Mouse (Mus musculus) thymus, postnatal 4 days (tissue): ENCODE measurements at regions not wholly inside any gene's neighbourhood (a gene's known extent, or its start where the extent isn't known, plus 50 kb on each side); places are given as distances from the start of the nearest gene placed in this dataset.
"Not testable (repeated sequence)": the region's sequence is repeated elsewhere in the genome, so short reads cannot be mapped to it uniquely, and the experiment has no call there.

Source experiments
- DNase-seq: peaks from one replicate; pipeline ENCODE4 v3.0.0; 2021

DNA sequence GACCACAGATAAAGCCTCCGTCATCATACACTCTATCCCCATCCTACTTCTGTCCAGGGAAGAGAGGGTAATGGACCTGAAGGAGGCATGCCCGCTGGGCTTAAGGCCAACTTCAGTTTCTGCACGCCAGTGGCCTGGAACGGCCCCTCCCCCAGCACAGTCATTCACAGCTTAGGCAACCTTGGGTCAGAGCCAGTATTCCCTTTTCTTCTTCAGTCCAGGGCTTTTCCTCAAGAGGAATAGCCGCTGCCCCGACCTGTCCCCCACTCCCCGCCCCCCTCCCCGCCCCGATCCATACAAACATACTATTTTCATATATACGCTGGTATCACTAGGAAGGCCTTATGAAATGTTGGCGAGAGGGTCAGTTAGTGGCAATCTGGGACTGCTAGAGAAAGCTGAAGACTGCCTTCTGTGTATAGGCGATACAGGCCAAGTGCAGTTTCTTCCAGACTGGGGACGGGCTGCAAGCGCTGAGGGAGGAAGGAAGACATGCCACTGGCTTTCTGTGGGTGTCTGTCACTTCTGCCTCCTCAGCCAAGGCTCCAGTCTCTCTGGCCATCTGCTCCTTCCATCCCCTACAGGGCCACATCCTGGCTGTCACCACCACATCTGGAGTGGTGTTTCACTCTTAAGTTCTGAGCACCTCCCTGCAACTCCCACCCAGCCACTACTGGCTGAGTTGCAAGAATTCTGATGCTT is 113.5 kb upstream of the Lemd2 start:
- no peak for DNase-seq

DNA sequence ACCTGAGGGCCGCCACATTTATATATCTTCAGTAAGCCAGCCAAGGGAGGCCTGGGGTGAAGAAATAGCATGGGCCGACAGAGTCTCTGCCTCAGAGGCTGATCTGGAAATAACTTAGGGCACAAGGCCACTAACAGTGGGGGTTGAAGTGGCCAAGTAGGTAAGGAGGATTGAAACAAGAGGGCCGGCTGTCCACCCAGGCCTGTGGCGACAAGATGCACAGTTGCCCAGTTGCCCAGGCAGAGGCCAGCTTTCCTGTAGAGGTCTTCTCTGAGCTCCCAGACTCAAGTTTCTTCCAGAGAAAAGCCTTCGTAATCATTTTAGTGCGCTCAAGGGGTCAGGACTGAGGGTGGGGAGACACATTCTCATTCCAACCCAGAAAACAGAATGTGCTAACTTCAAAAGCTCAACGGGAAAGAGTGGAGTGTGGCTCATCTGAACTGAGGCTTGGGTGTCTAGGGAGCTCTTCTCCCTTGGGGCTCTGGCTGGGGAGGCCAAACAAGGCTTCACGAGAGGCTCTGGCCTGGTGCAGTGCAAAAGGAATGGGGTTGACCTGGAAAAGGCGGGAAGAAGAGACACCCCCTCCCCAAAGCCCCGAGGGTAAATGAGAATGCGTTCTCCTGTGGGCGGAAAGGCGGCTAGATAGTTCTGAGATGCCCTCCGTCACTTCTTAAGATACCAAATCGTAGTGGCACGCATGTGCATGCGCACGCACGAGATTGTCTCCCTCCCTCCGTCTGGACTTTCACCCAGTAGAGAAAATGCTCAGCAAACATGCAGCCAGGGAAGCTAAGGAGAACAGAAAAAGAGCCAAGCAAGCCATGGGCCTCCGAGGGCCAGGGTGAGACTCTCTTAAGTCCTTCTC is 112.7 kb upstream of the Lemd2 start:
- no peak for DNase-seq

DNA sequence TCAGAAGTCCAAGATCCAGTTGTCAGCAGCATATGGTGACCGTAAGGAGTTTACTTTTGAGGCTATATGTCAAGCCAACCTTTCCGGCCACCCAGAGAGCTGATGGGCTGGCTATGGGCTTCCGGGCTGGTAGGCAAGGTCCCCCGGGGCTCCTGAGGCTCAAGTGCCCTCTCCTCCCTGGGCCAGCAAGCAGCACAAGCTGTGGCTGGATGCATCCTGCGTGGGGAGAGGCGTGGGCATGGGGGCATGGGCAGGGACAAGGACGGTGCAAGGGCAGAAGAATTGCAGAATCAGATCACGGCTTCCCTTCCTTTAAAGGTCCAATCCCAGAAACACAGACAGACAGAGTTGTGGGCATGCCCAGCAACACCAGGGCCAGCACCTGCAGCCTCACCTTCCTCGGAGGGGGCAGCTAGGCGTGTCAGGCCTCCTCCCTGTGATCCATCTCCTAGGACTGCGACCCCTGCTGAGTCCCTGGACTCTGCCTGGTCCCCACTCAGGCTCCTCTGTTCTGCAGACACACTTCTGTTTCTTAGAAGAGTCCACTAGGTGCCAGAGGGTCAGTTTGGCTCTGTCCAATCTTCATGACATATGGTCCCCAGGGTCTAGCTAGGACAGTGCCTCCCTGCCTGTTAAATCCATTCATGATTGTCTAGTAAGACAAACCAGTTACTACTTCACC is 111.8 kb upstream of the Lemd2 start:
- no peak for DNase-seq

DNA sequence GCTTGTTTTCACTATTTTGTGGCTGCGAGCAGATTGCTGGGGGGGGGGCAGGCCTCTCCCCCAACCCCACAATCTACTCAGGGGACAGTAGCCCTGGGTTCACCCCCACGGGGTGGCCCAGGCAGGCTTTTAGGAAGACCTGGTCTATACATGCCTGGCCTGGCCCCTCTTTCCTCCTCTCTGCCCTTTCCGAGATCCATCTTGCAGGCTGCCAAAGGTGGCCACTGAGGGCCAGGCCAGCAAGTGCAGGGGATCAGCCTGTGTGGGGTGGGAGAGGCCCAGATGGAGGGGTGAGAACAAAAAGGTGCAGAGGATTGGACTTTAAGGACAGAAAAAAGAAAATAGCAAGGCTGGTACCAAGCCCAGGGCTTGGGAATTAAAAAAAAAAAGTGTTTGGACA is 111.2 kb upstream of the Lemd2 start:
- no peak for DNase-seq

DNA sequence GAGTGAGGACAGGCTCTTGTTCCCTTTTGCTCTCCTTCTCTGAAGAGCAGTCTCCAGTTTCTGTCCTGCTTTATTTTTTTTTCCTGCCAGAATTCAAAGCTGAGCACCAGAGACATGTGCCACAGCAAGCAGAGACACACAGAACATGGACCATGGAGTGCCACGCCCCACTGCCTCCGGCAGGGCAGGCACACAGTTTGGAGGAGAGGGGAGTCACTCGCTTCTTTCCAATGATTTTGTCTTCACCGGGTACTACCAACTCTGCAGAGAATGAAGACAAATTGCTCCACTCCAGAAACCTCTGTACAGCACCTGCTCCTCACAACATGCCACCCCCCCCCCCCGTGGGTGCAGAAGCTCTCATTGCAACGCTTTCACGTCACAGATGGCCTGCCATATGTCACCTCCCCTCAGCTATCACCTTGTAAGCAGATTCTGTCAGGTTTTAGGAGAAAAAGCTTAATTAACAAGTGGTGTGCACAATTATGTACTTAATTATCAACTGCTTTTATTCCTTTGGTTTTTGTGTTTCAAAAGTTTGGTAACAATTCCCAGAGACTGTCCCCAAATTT is 110.6 kb upstream of the Lemd2 start:
- DNase-seq, result no peak

DNA sequence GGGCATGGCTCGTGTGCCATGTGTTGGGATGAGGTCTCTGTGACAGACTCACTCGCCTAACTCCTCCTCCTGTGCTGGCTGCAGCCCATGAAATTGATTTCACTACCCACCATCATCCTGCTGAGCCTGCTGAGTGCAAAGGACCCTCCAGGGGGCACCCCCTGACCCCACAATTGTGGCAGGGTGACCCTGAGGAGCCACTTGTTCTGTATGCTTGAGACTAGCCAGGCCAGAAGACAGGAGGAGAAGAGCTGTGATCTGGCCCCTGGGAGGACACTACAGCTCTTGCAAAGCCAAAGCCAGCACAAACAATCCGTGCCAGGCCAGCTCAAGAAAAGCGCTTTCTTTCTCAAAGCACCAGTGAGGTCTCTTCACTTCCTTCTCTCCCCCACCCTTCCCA is 104.7 kb upstream of the Lemd2 start:
- peak; percentile 62 for DNase-seq

DNA sequence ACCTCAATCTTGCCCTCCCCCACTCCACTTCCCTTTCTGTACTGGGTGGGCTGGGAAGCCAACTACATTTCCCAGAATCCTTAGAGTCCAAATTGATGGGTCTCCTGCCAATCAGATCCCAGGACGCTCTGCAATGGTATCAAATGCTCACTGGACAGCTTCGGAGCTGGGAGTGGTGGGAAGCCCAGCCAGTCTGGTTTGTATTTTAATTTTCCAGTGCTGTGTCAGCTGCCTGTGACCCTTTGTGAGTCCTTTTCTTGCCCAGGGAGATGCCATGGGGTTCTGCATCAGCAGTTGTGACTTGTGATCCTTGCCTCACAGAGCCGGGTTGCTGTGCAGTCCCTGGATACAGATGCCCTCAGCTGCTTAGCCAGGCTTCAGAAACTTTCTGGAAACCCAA is 100.6 kb upstream of the Lemd2 start:
- no peak for DNase-seq

DNA sequence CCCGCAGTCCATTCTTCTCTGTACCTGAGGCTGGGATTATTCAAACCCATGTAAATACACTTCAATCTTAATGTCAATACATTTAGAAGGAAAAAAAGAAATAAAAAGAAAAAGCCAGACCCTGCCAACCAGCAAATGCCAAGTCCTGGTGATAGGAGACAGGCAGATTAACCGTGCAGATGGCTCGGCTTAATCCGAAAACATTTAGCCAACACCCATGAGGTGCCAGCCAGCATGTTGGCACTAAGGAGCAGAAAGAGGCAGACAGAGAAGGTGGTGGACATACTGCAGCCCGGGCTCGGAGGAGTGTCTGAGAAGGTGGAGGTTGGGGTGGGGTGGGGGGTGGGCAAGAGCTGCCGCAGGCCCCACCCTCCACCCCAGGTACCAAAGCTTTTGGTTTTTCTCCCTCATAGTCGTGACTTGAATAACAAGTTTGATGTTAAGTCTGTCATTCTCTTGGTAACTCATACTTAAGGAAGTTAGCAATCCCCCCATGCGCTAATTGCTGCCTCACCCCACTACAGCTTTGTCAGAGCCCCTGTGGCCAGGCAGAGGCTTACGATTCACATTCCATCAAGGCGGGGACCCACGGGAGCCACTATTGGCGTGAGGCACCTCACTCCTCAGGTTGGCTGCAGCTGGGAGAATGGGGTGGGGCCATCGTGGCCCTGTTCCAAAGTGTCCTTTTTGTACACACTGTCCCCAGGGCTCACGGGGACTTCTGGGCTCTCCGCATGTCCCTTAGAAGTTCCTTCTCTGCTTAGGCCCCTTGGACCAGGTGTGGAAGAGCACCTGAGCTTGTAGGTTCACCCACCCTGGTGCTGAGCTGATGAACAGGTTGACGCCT is 99.6 kb upstream of the Lemd2 start:
- no peak for DNase-seq

DNA sequence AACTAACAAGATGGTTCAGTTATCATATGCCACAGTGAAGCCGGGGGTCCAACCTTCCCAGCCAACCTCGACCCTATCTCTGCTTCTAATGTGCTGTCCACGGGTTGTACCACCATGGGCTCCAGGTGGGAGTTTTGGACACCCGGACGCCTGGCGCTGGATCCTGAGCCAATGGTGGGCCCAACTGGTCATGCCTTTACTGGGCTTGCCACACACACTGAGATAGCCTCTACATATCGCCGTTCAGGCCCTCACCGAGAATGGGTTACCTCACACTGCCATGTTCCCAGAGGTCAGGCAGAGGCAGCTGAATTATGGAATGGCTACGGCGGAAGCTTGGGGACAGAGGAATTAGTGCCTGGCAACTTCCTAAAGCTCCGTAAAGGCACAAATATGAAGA is 98.8 kb upstream of the Lemd2 start:
- no peak for DNase-seq

DNA sequence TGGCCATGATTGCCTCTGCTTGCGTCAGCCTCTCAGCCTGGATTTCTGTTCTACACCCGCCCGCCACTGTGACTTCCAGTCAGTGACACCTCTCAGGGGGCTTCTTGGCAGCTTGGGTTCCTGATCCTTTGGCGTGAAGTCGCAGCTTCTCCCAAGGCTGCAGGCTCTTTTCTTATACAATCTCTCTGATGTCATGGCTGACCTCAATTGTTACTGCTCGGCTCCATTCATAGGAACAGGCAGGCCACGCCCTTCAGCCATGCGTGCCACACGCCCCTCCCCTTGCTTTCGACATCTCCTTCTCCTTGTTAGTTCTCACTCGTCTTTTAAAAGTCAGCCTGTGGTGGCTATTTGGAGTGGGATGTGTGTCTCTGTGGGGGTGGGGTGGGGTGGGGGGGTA is 97.1 kb upstream of the Lemd2 start:
- DNase-seq, result no peak

DNA sequence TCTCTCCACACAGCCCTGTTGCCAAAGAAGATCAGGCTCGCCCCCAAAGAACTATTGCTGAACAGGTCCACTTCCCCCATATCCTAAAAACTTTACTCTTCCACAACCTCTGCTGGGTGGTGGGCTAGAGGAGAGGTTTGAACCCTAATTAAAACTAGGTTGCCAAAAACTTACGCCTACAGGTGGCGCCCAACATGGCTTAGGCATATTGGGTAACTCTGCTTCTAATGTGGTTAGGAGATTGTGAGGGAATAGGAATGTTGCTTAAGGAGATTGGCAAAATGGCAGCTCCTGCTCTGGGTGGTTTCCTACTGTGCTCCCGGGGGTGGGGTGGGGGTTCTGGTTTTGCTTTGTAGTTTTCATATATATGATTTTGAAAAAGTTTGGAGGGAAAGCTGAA is 95.0 kb upstream of the Lemd2 start:
- DNase-seq, result peak; percentile 49

DNA sequence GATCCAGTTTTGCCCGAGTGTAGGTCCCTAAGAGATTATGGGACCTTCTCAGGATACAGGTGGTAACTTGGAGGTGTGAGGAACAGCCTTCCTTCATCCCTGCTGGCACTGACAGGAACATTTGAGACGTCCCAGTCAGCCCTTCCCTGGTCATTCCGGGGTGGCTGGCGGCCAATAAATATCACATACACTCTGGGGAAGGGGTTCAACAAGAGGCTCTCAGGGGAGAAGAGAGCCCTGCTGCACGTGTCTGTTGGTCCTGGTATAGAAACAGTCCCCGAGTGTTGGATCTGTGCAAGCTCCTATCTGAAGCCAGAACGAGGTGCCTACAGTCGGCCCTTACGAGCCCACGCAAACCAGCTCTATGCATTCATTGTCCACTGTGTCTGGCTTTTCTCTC is 94.1 kb upstream of the Lemd2 start:
- DNase-seq, result peak; percentile 2

DNA sequence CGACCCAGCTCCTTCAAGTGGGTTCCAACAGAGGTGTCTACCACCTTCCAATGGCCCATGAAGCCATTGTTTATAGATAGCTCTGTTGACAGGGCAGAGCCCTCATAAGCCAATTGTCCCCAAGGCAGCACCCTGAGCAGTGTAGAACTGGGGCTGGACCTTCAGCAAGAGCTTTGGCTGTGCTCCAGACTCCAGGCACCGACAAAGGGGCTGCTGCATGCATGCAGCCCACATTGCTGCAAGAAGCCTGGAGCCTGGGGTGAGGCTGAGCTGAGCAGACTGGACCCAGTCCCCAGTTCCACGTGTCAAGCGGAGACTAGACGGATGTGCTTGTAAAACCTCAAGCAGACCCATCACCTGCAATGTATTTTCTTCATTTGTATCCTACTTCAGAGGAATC is 91.9 kb upstream of the Lemd2 start:
- peak; percentile 4 for DNase-seq

DNA sequence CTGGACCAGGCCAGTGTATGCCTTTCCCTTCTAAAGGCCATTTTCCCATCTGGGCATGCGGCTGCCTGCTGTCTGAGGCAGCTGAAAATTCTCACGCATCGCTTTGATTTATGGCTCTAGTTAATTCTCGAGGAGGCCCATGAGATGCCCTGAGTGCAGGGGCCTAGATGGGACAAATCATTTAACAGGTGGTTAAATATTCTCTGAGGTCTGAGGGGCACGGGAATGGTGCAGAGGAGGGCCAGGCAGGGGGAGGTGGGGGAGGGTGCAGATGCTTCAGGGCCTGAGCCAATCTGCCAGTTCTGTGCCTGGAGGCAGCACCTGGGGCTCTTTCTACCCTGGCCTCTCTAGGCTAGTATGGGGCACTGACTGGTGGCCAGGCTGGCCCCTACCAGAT is 89.9 kb upstream of the Lemd2 start:
- no peak for DNase-seq

DNA sequence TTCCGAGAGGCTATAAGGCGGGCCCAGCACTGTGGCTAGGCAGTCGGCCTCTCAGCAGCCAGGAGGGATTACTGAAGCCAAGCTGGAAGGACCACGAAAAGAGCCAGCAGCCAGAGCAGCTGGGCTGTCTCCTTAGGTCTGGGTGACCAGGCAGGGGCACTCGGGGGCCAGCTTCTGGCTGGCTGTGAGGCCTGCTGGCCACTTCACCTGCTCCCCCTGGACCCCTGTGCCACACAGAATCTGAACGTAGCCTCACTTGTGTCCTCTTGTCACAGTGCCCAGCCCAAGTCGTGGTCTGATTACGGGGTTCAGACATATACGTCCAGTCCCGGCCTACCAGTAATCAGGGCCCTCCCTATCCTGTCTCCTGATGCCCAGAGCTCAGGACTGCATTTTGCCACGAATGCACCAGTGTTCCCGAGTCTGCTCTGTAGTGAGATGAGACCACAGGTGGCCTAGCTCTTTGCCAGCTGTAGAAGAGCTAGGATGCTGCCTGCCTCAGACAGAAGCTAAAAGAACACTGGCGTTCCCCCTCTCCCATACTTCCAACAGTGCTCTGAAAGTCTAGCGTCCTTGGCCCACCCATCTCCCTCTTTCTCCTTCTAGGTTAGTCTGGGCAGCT is 89.4 kb upstream of the Lemd2 start:
- DNase-seq, result peak; percentile 3

DNA sequence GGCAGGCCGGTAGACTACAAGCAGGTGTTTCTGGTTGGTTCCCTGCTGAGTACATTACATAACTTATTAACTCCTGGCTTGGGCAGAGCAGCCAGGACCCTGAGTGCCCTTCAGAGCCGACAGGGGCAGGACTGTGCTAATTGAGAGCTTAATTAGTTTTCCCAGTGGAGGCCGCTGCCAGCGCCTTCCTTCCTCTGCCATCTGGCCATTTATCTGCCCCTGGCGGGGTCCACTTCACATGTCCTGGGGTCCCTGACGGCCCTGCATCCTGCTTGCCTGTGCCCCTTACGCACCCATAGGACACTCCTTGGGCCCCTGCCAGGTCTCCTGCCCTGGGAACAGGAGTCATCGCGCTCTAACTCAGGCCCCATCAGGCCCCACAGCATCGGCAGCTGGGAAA is 87.4 kb upstream of the Lemd2 start:
- peak; percentile 4 for DNase-seq

DNA sequence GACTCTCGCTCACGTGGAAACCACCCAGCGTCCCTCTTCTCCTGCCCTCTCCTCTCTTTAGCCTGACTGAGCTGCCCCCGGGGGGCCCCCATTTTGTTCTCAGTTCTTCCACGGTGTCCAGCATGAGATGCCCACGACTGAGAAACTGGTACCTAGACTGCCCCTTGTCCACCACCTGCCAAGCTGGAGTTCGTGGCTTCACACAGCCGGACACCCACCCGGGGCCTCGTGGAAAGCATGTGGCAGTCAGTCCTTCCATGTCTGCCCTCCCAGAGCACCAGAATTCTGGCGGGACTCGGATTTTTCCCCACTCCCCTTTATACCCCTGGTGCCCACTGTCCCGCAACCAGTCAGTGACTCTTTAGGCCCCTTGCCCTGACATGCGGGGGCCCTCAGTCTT is 86.9 kb upstream of the Lemd2 start:
- DNase-seq, result no peak

DNA sequence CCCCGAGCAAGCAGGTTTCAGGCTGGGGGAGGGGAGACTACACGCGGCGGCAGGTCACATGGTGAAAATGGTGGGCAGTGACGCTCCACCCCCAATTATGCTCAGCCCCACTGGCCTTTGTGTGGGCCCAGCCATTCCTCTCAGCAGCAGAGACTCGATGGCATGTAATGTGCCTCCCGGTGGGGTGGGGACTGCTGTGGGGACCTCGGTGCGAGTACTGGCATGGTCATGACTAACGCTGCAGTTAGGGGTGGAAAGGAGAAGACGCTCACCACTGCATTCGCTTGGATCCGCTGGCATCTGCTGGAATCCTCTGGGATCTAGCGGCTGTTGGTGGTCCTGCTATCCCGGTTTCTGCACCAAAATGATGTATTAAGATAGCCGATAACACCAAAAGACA is 86.0 kb upstream of the Lemd2 start:
- DNase-seq, result peak; percentile 3

DNA sequence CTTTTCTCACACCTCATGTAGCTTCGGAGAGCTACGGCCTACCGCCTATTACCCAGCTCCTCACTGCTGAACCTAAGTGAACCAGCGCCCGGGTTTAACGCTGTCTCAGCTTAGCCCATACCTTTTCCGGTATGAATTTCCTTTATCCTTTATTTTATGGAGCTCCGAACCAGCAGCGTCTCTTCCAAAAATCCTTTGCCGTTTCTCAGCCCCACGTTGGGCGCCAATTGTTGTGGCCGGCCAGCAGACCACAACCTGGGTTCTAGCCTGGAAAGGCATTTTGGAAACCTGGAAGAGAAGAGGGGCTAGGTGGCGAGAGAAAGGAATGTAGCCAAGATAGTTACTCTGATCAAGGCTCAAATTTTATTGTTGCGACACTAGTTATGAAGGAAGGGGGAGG is 85.5 kb upstream of the Lemd2 start:
- peak; percentile 3 for DNase-seq

DNA sequence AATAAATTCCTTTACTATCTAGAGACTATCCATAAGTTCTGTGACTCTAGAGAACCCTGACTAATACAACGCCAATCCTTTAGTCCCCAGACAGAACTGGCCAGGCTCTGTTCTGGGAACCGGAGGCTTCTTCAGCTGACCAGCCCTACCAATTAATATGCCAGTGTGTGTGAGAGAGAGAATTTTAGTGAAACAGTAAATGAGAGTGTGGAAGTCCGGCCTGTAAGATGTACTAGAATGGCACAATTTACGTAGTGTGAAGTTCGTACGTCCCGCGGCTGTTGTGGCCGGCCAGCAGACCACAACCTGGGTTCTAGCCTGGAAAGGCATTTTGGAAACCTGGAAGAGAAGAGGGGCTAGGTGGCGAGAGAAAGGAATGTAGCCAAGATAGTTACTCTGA is 83.7 kb upstream of the Lemd2 start:
- DNase-seq, result not testable (repeated sequence)

DNA sequence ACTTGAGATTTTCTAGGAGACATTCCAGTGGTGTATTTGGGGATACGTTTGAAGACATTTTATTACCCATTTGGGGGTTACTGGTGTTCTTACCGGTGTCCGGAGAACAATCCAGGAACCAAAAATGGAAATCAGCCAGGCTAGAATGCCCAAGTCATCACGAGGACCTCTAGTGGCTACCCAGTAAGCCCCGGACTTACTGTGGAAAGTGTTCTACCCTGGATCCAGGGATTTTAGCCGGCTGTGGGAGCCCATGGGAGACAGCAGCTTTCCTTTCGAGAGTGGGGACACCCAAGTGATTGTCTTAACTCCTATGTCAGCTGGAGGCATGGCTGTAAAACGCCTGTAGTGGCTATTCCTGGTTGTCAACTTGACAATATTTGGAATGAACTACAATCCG is 77.0 kb upstream of the Lemd2 start:
- DNase-seq, result no peak
